Mouse (Mus musculus): ENCODE data around the gene Eef1akmt2.

- TF ChIP-seq GATA1 (IDR thresholded peaks at IDR 0.05; ENCODE audit: low read length) (no peak), TAL1 (IDR thresholded peaks at IDR 0.05; ENCODE audit: low read length) (no peak)
Measured at GRCm38 (mm10) chr7:132897258-132897657, 44.8 kb upstream of the Eef1akmt2 start.
